Mouse (Mus musculus) spleen, adult 2 months (tissue): ENCODE measurements at regions not wholly inside any gene's neighbourhood (a gene's known extent, or its start where the extent isn't known, plus 50 kb on each side); places are given as distances from the start of the nearest gene placed in this dataset.

Source experiments
- DNase-seq, 2 experiments: peaks; one replicate each; pipeline versions ENCODE4 v3.0.0 to v3.0.0-alpha.2; 2012 to 2021; ENCODE audit warnings: low spot score in 2 of 2, low read depth in 1 of 2
- H3K27ac ChIP-seq: fragments of 200-500 bp; 2 replicates; pipeline ENCODE4 v1.5.1; 2012; ENCODE audit warnings: low read length, inconsistent platforms; ENCODE audit not compliant: insufficient read depth
- H3K27me3 ChIP-seq: fragments of 200-500 bp; 2 replicates; pipeline ENCODE4 v1.6.1; 2012; ENCODE audit warnings: mild to moderate bottlenecking, moderate library complexity, low read length, inconsistent platforms; ENCODE audit not compliant: control insufficient read depth, insufficient read depth
- H3K36me3 ChIP-seq: fragments of 200-500 bp; 2 replicates; pipeline ENCODE4 v1.6.1; 2012; ENCODE audit warnings: mild to moderate bottlenecking, low read length, inconsistent platforms; ENCODE audit not compliant: control insufficient read depth, insufficient read depth
- H3K4me1 ChIP-seq: fragments of 200-500 bp; 2 replicates; pipeline ENCODE4 v1.6.1; 2011; ENCODE audit warnings: inconsistent platforms; ENCODE audit not compliant: control insufficient read depth, insufficient read depth, insufficient read length
- H3K4me3 ChIP-seq: fragments of 200-500 bp; 2 replicates; pipeline ENCODE4 v1.5.1; 2011; ENCODE audit warnings: mild to moderate bottlenecking, inconsistent platforms; ENCODE audit not compliant: insufficient read depth, insufficient read length; ENCODE audit errors: extremely low read depth
- CTCF ChIP-seq: fragments of 200-500 bp; IDR thresholded peaks from 2 replicates; pipeline ENCODE4 v1.5.1; 2011; ENCODE audit warnings: mild to moderate bottlenecking, inconsistent platforms; ENCODE audit not compliant: insufficient read depth, insufficient read length, insufficient replicate concordance; ENCODE audit errors: extremely low read depth
- POLR2A ChIP-seq: fragments of 200-500 bp; IDR thresholded peaks from 2 replicates; pipeline ENCODE4 v1.6.1; 2011; ENCODE audit warnings: low read depth, low read length, inconsistent platforms
- WGBS: fragments of 180-500 bp; shearing (Covaris S2); methylation state at CpG from one replicate; pipeline ENCODE4 v1.1.7; 2018; 5-methylcytosine and 5-hydroxymethylcytosine counted together

DNA sequence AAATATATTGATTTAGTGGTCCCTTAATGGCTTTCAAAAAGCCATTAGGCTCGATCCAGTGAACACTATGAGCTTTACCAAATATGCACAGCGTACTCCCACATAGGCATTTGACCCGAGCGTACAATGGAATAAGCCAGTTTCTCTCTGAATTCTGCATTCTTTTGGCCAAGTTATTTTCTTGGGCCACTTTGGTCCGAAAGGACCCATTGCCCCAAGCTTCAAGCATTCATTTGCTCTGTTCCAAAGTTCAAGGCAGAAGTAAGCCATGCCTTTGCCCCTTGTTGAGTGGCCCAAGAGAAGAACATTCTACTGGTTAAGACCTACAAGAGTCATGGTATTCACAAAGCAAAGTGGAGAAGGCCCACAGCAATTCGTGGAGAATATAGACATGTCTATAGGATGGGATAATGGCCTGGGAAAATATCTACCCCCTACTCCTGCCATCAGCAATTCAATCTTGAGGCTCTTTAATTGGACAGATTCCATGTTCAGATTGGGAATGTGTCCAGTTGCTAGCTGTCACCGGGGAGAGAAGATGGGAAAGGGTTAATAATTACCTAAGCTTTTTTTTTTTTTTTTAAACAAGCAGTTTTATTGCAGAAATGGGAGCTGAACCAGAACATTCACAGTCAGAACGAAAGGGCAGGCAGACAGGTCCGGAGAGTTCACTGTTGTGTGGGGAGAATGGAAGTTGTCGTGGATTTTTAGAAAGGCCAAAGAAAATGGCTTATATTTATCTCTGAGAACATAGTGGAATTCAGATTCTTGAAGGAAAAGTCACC, 175.5 kb upstream of the Nr2f2 start:
- H3K27me3 ChIP-seq = no peaks in the 10 kb centered on the region
- H3K36me3 ChIP-seq = no peaks in the 10 kb centered on the region
- 80% methylated on average over 10 of the region's 10 CpGs for WGBS
- TF ChIP-seq CTCF (no peak), POLR2A (no peak)
- no peak overlapping the region for H3K27ac ChIP-seq
- no peak for DNase-seq
- H3K4me1 ChIP-seq = no peaks in the 10 kb centered on the region
- H3K4me3 ChIP-seq = no peak overlapping the region

DNA sequence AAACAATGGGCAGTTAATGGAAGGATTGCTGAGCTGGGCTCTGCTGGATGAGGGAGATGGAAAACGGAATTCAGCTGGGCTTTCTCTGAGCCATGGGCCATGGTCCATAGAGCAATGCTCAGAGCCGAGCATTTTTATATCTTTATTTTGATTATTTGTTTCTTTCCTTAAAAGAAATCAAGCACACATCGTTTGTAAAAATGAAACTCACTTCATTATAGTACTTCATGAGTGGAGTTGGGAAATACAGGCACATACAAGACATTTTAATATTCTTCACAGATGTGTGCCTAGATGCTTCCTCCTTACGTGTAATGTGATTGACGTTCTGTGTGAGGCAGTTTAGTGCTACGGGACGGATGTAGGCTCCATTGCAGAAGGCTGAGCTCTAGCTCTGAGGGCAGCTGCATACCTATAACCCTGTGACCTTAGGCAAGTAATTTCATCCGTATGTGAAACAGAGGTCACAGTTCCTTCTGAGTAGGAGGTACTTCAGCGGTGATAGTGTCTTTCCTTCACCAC, 172.6 kb upstream of the Nr2f2 start:
- TF ChIP-seq CTCF (no peak), POLR2A (no peak)
- Histone ChIP-seq H3K4me1 (no peaks in the 10 kb centered on the region), H3K27ac (no peak overlapping the region), H3K4me3 (no peak overlapping the region), H3K36me3 (no peaks in the 10 kb centered on the region), H3K27me3 (no peaks in the 10 kb centered on the region)
- WGBS = 74% methylated on average over 9 of the region's 9 CpGs
- DNase-seq = no peak

GRCm38 (mm10) chr7:70536046-70536445, 169.5 kb upstream of the Nr2f2 start:
- WGBS = 70% methylated on average over 6 of the region's 6 CpGs
- DNase-seq = no peak

GRCm38 (mm10) chr7:70533552-70533951, 167.0 kb upstream of the Nr2f2 start:
- H3K27ac ChIP-seq = no peak overlapping the region
- H3K27me3 ChIP-seq = no peaks in the 10 kb centered on the region
- no peaks in the 10 kb centered on the region for H3K4me1 ChIP-seq
- DNase-seq = no peak
- no peak overlapping the region for H3K4me3 ChIP-seq
- no peaks in the 10 kb centered on the region for H3K36me3 ChIP-seq
- 71% methylated on average over 1 of the region's 1 CpGs for WGBS
- TF ChIP-seq POLR2A (no peak), CTCF (no peak)

More at GRCm38 (mm10) chr7:70536046-70536445, 169.5 kb upstream of the Nr2f2 start:
- TF ChIP-seq CTCF = no peak
- no peak for TF ChIP-seq POLR2A
- Histone ChIP-seq H3K27ac (no peak overlapping the region), H3K27me3 (no peaks in the 10 kb centered on the region), H3K4me1 (no peaks in the 10 kb centered on the region), H3K36me3 (no peaks in the 10 kb centered on the region), H3K4me3 (no peak overlapping the region)

- Histone ChIP-seq H3K27me3 (no peaks in the 10 kb centered on the region), H3K36me3 (no peaks in the 10 kb centered on the region), H3K4me1 (no peaks in the 10 kb centered on the region), H3K27ac (no peak overlapping the region), H3K4me3 (no peak overlapping the region)
- TF ChIP-seq CTCF (no peak), POLR2A (no peak)
- DNase-seq = no peak
- 73% methylated on average over 4 of the region's 4 CpGs for WGBS
These were observed 161.4 kb upstream of the Nr2f2 start for GRCm38 (mm10) chr7:70527921-70528320.

GRCm38 (mm10) chr7:70525372-70525771, 158.8 kb upstream of the Nr2f2 start:
- Histone ChIP-seq H3K4me3 (no peak overlapping the region), H3K4me1 (no peaks in the 10 kb centered on the region), H3K36me3 (no peaks in the 10 kb centered on the region), H3K27ac (no peak overlapping the region), H3K27me3 (no peaks in the 10 kb centered on the region)
- 97% methylated on average over 2 of the region's 2 CpGs for WGBS
- DNase-seq = no peak
- TF ChIP-seq CTCF (no peak), POLR2A (no peak)

DNA sequence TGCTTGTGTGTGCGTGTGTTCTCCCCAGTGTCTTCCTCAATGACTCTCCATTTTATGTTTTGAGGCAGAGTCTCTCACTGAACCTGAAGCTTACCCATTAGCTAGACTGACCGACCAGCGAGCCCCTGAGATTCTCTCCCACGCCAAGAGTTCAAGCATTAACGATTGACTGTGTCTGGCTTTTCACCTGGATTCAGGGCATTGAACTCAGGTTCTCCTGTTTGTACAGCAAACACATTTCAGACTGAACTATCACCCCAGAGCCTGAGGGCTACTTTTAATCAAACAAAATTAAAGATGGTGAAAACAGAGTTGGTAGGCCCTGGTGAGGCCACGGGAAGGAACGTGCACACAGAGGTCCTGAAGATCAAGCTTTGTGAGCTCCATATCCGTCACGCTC, 158.2 kb upstream of the Nr2f2 start:
- H3K4me1 ChIP-seq = no peaks in the 10 kb centered on the region
- no peak overlapping the region for H3K27ac ChIP-seq
- no peak for DNase-seq
- WGBS = 89% methylated on average over 9 of the region's 9 CpGs
- TF ChIP-seq CTCF (no peak), POLR2A (no peak)
- H3K4me3 ChIP-seq = no peak overlapping the region
- no peaks in the 10 kb centered on the region for H3K27me3 ChIP-seq
- no peaks in the 10 kb centered on the region for H3K36me3 ChIP-seq
